In genomic region chr2:80998296-80998695, GRCm38 (mm10) we compare ENCODE assay signal across 24 mouse cellular contexts.
DNase-seq lines count a peak whose midpoint lies in the region; ATAC-seq lines count a peak whose summit lies in the region.
"Had no signal": no experiment of that assay in that cellular context is flagged by ENCODE, and none has a peak within 500 bp of the region (broad histone marks: within the 10 kb centered on the region; RNA-seq: fewer than 3 reads in every experiment).

No protein-coding gene starts in this region.

- 89% methylated on average over 1 of the region's 1 CpGs for WGBS in kidney, embryonic 14.5 days

- H3K9me3 ChIP-seq in kidney, embryonic 14.5 days (ENCODE audit: control insufficient read depth, low read length), result no peaks in the 10 kb centered on the region
- H3K9me3 ChIP-seq: embryonic facial prominence, embryonic 10.5 days; embryonic facial prominence, embryonic 12.5 days; forebrain, embryonic 13.5 days; forebrain, embryonic 15.5 days; G1E had no signal

- H3K4me3 ChIP-seq in kidney, embryonic 14.5 days (ENCODE audit: low read length), result no peak overlapping the region
- H3K4me3 ChIP-seq: embryonic facial prominence, embryonic 10.5 days; embryonic facial prominence, embryonic 12.5 days; forebrain, embryonic 13.5 days; forebrain, embryonic 15.5 days had no signal

- no peaks in the 10 kb centered on the region for H3K36me3 ChIP-seq in kidney, embryonic 14.5 days (ENCODE audit: control insufficient read depth, insufficient read depth, low read length)
- H3K36me3 ChIP-seq: embryonic facial prominence, embryonic 10.5 days; embryonic facial prominence, embryonic 12.5 days; forebrain, embryonic 15.5 days; G1E had no signal

- H3K9ac ChIP-seq in kidney, embryonic 14.5 days (ENCODE audit: low read depth, low read length), result no peak overlapping the region
- H3K9ac ChIP-seq: embryonic facial prominence, embryonic 12.5 days; forebrain, embryonic 13.5 days; forebrain, embryonic 15.5 days had no signal

- no peak overlapping the region for H3K27ac ChIP-seq in kidney, embryonic 14.5 days (ENCODE audit: low read depth, low read length)
- H3K27ac ChIP-seq: embryonic facial prominence, embryonic 10.5 days; embryonic facial prominence, embryonic 12.5 days; forebrain, embryonic 13.5 days; forebrain, embryonic 15.5 days had no signal

- H3K4me1 ChIP-seq in kidney, embryonic 14.5 days (ENCODE audit: control insufficient read depth, insufficient read depth, low read length), result no peaks in the 10 kb centered on the region
- H3K4me1 ChIP-seq: embryonic facial prominence, embryonic 10.5 days; embryonic facial prominence, embryonic 12.5 days; forebrain, embryonic 13.5 days; forebrain, embryonic 15.5 days had no signal

- H3K4me2 ChIP-seq in kidney, embryonic 14.5 days (replicated peaks; ENCODE audit: low read depth, low read length), result no peak overlapping the region
- H3K4me2 ChIP-seq: embryonic facial prominence, embryonic 12.5 days; forebrain, embryonic 13.5 days; forebrain, embryonic 15.5 days had no signal

- H3K27me3 ChIP-seq in kidney, embryonic 14.5 days (ENCODE audit: control insufficient read depth, insufficient read depth, low read length), result no peaks in the 10 kb centered on the region
- H3K27me3 ChIP-seq: CH12.LX; embryonic facial prominence, embryonic 12.5 days; forebrain, embryonic 13.5 days; forebrain, embryonic 15.5 days; Patski had no signal

- peak; percentile 41 for DNase-seq in kidney, adult 11 months
- DNase-seq in kidney, adult 18-20 months, result no peak
- DNase-seq in kidney, adult 8-10 months, result peak; percentile 29 to 54
- no peak for DNase-seq in kidney, postnatal 14 days
- DNase-seq in kidney, postnatal 25 days, result peak; percentile 16 to 32
- DNase-seq: adrenal gland, adult 8-10 months; adrenal gland, postnatal 14 days; adrenal gland, postnatal 36 days; B cell, adult 2 months; cerebellum, adult 11-12 months; cerebellum, adult 2 months; cerebellum, adult 9-10 months; cerebellum, postnatal 10 days; cerebellum, postnatal 25 days had no signal

- no peak for ATAC-seq in kidney, embryonic 14.5 days (ENCODE audit: low FRiP score, low TSS enrichment)
- ATAC-seq: activated CD4-positive, CD25-positive, alpha-beta regulatory T cell, adult 4 months; CD4-positive, CD25-positive, alpha-beta regulatory T cell, adult 4 months; forebrain, embryonic 13.5 days; forebrain, embryonic 15.5 days; Patski had no signal

Comparison
In these comparisons a context has a peak if more than half of its experiments do, and no peak if none do; other contexts are left out.
1. DNase-seq: peak in kidney, adult 11 months (single experiment), kidney, adult 8-10 months (2 of 2) and kidney, postnatal 25 days (2 of 2); none in kidney, adult 18-20 months (single experiment) and kidney, postnatal 14 days (single experiment).